Mouse (Mus musculus) v-Abl transformed pro-B cells (cell line): ENCODE results near the gene Prdm16.

Source experiments
- in situ Hi-C, 2 experiments: fragments of 400-800 bp; cut with MboI; formaldehyde crosslinking; loops; one replicate each; pipeline ENCODE4 v1.15.1; 2025; ENCODE audit not compliant: unreplicated experiment in 2 of 2

The Prdm16 gene

GRCm38 (mm10) chr4:154640443-154641295 is 4.0 kb upstream of the Prdm16 start:
- in situ Hi-C loops = no loop called here

GRCm38 (mm10) chr4:154639591-154640442 is 3.1 kb upstream of the Prdm16 start:
- in situ Hi-C loops = no loop called here

GRCm38 (mm10) chr4:154639126-154639525 is 2.5 kb upstream of the Prdm16 start:
- in situ Hi-C loops = no loop called here

- in situ Hi-C loops = no loop called here
These were observed 1.7 kb upstream of the Prdm16 start for GRCm38 (mm10) chr4:154638320-154638886.

- in situ Hi-C loops = no loop called here
These were observed 1.0 kb upstream of the Prdm16 start for GRCm38 (mm10) chr4:154637468-154638319.

- in situ Hi-C loops = no loop called here
These were observed 630 bp downstream of the Prdm16 start for GRCm38 (mm10) chr4:154636053-154636433.

GRCm38 (mm10) chr4:154635241-154636052 is 1.2 kb downstream of the Prdm16 start:
- in situ Hi-C loops = no loop called here

- in situ Hi-C loops = no loop called here
These were observed 2.0 kb downstream of the Prdm16 start for GRCm38 (mm10) chr4:154634470-154635240.

- in situ Hi-C loops = no loop called here
These were observed 2.7 kb downstream of the Prdm16 start for GRCm38 (mm10) chr4:154634001-154634400.

- in situ Hi-C loops = no loop called here
These were observed 3.6 kb downstream of the Prdm16 start for GRCm38 (mm10) chr4:154632800-154633764.

- in situ Hi-C loops = no loop called here
These were observed 5.9 kb downstream of the Prdm16 start for GRCm38 (mm10) chr4:154630763-154631162.

DNA sequence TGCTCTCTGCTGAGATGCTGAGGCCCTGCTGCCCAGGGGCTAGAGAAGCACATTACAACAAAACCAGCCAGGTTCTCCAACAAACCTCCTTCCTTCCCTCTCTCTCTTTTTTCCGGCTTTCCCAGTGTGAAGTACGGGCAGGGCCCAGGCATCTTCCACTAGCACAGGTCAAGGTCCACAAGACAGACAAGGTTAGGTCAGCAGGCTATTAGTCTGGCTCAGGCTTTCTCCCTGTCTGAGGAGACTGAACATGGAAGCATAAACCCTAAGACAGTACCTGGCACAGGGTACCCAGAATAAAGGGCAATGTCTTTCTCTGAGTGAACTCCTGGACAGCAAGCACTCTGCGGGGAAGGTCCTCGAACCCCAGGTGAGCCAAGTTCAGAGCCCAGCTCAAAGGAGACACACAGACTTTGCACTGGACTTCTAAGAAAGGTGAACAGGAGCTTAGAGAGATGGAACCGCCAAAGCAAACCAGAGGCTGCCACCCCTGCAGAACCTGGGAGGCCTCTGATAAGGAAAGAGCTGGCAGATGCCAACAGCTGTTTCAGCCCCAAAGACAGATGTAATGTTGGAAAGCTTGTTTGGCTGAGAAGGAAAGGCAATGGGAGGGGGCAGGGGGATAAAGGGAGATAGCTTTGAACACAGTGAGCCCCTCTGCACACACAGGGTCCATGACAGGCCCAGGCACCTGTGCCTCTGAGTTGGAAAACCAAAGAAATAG is 9.1 kb downstream of the Prdm16 start:
- in situ Hi-C loops = no loop called here

DNA sequence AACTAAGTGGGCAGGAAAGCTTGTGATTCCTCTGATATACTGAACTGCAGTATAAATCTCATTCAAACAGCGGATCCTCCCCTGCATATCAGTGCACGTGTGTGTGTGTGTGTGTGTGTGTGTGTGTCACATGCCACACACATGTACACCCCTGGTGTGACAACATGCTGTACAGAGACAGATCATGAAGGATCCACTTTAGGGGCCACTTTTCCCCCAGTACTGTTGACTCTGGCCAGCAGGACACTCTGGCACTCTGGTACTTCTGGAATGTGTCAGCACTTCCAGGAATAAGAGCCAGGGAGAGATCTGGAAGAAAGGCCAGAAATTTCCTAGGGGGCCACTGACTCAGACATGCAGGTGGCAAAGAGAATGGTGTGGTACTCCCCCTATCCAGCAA is 10.4 kb downstream of the Prdm16 start:
- in situ Hi-C loops = no loop called here

DNA sequence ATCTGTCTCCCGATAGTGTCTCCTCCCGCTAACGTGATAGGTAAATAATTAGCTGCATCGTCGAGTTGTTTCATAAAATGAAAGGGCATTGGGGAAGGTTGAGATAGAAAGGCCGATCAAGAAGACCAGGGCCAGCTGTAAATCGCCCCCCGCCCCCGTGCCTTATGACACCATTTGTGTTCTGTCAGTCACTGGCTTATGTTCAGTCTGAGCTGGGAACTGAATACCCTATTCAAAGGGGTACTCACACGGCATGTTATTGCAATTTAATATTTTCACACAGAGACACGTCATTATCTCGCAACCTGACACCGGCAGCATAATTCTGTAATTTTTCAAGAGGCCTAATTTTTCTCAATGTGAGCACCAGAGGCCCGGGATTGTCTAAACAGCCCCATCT is 11.0 kb downstream of the Prdm16 start:
- in situ Hi-C loops = no loop called here

- in situ Hi-C loops = no loop called here
These were observed 13.4 kb downstream of the Prdm16 start for GRCm38 (mm10) chr4:154623241-154623640.

- in situ Hi-C loops = no loop called here
These were observed 14.2 kb downstream of the Prdm16 start for GRCm38 (mm10) chr4:154622521-154622920.

GRCm38 (mm10) chr4:154611167-154611566 is 25.5 kb downstream of the Prdm16 start:
- in situ Hi-C loops = no loop called here
